Mouse (Mus musculus) neutrophil, adult 5-6 weeks (primary cell): ENCODE results near the gene Slc47a2. TPM values are rescaled to one million over a fixed set of nuclear protein-coding genes. Genes with fewer than 3 reads are reported as not detected.

Experiments
- ATAC-seq: fragments of 151-379, 151-347 bp; 2 replicates; pipeline ENCODE4 v1.8.0; 2017; ENCODE audit warnings: mild to moderate bottlenecking, moderate TSS enrichment; ENCODE audit not compliant: insufficient number of reproducible peaks, poor library complexity, low FRiP score, severe bottlenecking; ENCODE audit errors: extremely low read depth
- total RNA-seq: library from RNA; stranded (forward); fragments of 200-1000 nt; gene quantifications from 2 replicates; pipeline ENCODE4 v1.2.3, GENCODE M21; 2017

Gene Slc47a2
- total RNA-seq, 1 experiment from 2014 or later, result not detected

GRCm38 (mm10) chr11:61259106-61259505 lies 83.6 kb downstream of the Slc47a2 start:
- no peak for ATAC-seq

GRCm38 (mm10) chr11:61252807-61253206 lies 89.9 kb downstream of the Slc47a2 start:
- no peak for ATAC-seq

GRCm38 (mm10) chr11:61251741-61252140 lies 90.9 kb downstream of the Slc47a2 start:
- ATAC-seq, result no peak

Other genes starting within 250 kb of the Slc47a2 start
- gene Tnfrsf13b, start 216.1 kb downstream of the Slc47a2 start, total RNA-seq, result 162 and 169 TPM in 2 replicates
- gene Usp22, start 167.8 kb downstream of the Slc47a2 start, total RNA-seq, result 55.9 and 94.3 TPM in 2 replicates
- gene Aldh3a1, start 135.3 kb downstream of the Slc47a2 start, total RNA-seq, result 0.93 TPM in 1 of 2 replicates, not detected in the other
- 58.1 and 65.1 TPM in 2 replicates for gene Aldh3a2, start 75.4 kb downstream of the Slc47a2 start, total RNA-seq
- not detected in 2 replicates for gene Slc47a1, start 35.5 kb upstream of the Slc47a2 start, total RNA-seq
- gene Rnf112, start 111.3 kb upstream of the Slc47a2 start, total RNA-seq, result not detected in 2 replicates
- not detected in 2 replicates for gene Mfap4, start 142.6 kb upstream of the Slc47a2 start, total RNA-seq
- gene Mapk7, start 151.5 kb upstream of the Slc47a2 start, total RNA-seq, result 15.2 and 15.6 TPM in 2 replicates
- gene B9d1, start 162.3 kb upstream of the Slc47a2 start, total RNA-seq, result 1.2 TPM in 1 of 2 replicates, not detected in the other
- gene Epn2, start 236.8 kb upstream of the Slc47a2 start, total RNA-seq, result 0.61 and 0.70 TPM in 2 replicates